Mouse (Mus musculus) hindbrain, postnatal 0 days (tissue): ENCODE measurements at regions not wholly inside any gene's neighbourhood (a gene's known extent, or its start where the extent isn't known, plus 50 kb on each side); places are given as distances from the start of the nearest gene placed in this dataset.

Source experiments
- ATAC-seq: fragments of 200-750 bp; cut with Nextera tagmentation; 2 replicates; pipeline ENCODE4 v1.8.0; 2017; ENCODE audit warnings: mild to moderate bottlenecking, moderate TSS enrichment, moderate library complexity
- DNase-seq: peaks from one replicate; pipeline ENCODE4 v3.0.0-alpha.2; 2015; ENCODE audit warnings: low spot score
- H3K27ac ChIP-seq: fragments of 300-500 bp; sonication (generic); 2 replicates; pipeline ENCODE4 v1.5.1; 2014; ENCODE audit warnings: mild to moderate bottlenecking
- H3K27me3 ChIP-seq: fragments of 300-500 bp; sonication (generic); 2 replicates; pipeline ENCODE4 v1.6.1; 2014; ENCODE audit warnings: low read length, mixed read lengths; ENCODE audit not compliant: insufficient read depth
- H3K36me3 ChIP-seq: fragments of 300-500 bp; sonication (generic); 2 replicates; pipeline ENCODE4 v1.6.1; 2014; ENCODE audit warnings: low read length, mixed read lengths; ENCODE audit not compliant: insufficient read depth
- H3K4me1 ChIP-seq: fragments of 300-500 bp; sonication (generic); 2 replicates; pipeline ENCODE4 v1.6.1; 2014; ENCODE audit warnings: antibody characterized with exemption, low read length, mixed read lengths; ENCODE audit not compliant: insufficient read depth
- H3K4me2 ChIP-seq: fragments of 300-500 bp; sonication (generic); 2 replicates; pipeline ENCODE4 v1.6.1; 2014; ENCODE audit warnings: low read depth, mild to moderate bottlenecking, low read length, moderate library complexity, mixed read lengths
- H3K4me3 ChIP-seq: fragments of 300-500 bp; sonication (generic); 2 replicates; pipeline ENCODE4 v1.5.1; 2014; ENCODE audit warnings: low read length
- H3K9ac ChIP-seq: fragments of 300-500 bp; sonication (generic); replicated peaks from 2 replicates; pipeline ENCODE4 v1.6.1; 2014; ENCODE audit warnings: mild to moderate bottlenecking, low read length, moderate library complexity, mixed read lengths
- H3K9me3 ChIP-seq: fragments of 300-500 bp; sonication (generic); 2 replicates; pipeline ENCODE4 v1.6.1; 2016; ENCODE audit warnings: low read length, mixed read lengths
- CTCF ChIP-seq: IDR thresholded peaks from 2 replicates; pipeline ENCODE4 v1.5.1; 2016; ENCODE audit warnings: antibody characterized with exemption, control low read depth, low read depth
- WGBS: fragments of 180-500 bp; shearing (Covaris S2); extraction: QIAGEN DNeasy Blood & Tissue Kit; methylation state at CpG from one replicate; pipeline ENCODE4 v1.1.7; 2014; 5-methylcytosine and 5-hydroxymethylcytosine counted together

DNA sequence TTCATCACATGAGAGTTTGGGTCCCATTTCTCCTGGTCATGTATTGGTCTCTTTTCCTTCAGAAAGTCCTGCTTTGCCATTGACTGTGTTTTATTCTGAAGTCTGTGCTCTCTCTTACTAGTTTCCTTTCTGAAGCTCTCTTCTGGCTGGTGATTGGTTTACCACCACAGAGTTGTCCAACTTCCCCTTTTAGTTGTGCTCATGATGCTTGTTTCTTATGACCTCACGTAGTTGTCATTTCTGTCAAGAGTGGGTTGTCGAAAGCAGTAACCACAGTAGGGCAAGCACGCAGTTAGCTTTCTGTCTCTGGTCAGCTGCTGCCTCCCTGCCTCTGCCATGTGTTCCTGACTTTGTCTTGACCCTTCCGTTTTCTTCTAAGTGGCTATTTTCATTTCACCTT, 112.0 kb downstream of the Pabpc6 start:
- H3K27ac ChIP-seq, result no peak overlapping the region
- H3K4me3 ChIP-seq, result no peak overlapping the region
- no peak overlapping the region for H3K9ac ChIP-seq
- WGBS, result 91% methylated on average over 4 of the region's 4 CpGs
- no peaks in the 10 kb centered on the region for H3K9me3 ChIP-seq
- no peaks in the 10 kb centered on the region for H3K36me3 ChIP-seq
- no peak for ATAC-seq
- no peak for DNase-seq
- TF ChIP-seq CTCF, result no peak
- no peaks in the 10 kb centered on the region for H3K27me3 ChIP-seq
- no peaks in the 10 kb centered on the region for H3K4me1 ChIP-seq
- no peak overlapping the region for H3K4me2 ChIP-seq

DNA sequence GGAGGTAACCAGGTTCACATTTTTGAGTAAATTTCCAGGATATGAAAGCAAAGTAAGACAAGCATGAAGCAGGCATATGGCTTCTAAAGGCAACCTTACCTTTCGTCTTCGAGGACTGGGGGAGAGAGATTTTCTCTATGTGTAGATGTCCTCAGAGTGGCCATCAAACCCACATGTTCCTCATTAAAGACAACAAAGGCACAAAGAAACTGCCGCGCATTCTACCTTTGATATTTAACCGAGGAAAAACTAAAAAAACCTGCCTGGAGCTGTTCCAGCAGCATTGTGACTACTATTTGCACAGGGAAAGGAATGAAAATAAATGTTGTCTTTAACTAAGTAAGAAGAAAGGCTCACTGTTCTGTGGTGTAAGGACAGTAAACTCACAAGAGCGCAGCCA, 102.7 kb downstream of the Pabpc6 start:
- Histone ChIP-seq H3K27ac (no peak overlapping the region), H3K36me3 (no peaks in the 10 kb centered on the region), H3K4me3 (no peak overlapping the region), H3K27me3 (no peaks in the 10 kb centered on the region), H3K9ac (no peak overlapping the region), H3K4me2 (no peak overlapping the region), H3K9me3 (no peaks in the 10 kb centered on the region), H3K4me1 (no peaks in the 10 kb centered on the region)
- DNase-seq (no peak), ATAC-seq (no peak)
- 66% methylated on average over 6 of the region's 6 CpGs for WGBS
- no peak for TF ChIP-seq CTCF

DNA sequence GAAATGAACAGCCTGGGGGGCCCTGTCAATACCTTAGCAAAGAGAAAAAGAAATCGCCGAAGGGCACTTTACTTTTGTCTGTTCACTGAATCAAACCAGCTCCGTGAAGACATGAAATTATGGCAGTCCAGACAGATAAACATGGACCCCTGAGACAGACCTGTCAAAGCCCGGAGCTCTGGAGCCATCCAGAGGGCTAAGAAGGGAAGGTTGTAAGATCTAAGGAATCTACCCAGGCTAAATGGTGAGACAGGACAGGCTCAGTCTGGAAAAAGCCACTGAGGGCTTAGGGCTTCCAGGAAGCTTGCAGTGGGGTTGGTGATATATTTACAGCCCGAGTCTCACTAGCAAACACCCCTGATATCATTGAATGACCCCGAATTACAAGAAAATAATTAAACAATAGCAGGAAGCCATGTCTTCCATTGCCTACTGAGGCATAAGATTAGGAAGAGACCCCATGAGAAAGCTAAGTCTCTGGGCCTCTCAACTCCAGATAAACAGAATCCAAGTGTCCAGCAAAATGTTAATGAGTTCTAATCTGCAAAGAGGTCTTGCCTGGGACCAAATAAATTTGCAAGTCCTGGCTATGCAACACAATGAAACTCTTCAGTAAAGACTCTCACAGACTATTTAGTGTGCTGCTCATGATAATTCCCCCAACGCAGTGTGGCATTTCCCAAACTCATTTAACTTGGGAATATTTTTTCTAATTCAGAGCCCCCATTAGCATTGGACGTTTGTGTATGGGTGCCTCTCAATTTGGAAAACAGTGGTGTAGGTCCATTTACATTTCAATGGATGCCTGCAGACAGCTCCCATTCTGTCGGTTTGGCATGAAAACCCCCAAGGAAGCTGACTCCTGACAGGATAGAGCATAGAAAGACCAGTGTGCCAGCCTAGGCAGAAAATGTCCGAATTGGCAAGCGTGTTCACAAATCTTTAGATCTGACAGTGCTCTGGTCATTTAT, 89.8 kb downstream of the Pabpc6 start:
- Histone ChIP-seq H3K4me3 (no peak overlapping the region), H3K9ac (no peak overlapping the region), H3K27ac (peak overlapping the region; percentile 77), H3K36me3 (no peaks in the 10 kb centered on the region), H3K4me1 (no peaks in the 10 kb centered on the region), H3K27me3 (no peaks in the 10 kb centered on the region), H3K4me2 (no peak overlapping the region), H3K9me3 (no peaks in the 10 kb centered on the region)
- TF ChIP-seq CTCF, result peak; percentile 48
- DNase-seq, result peak; percentile 87
- WGBS, result 17% methylated on average over 11 of the region's 11 CpGs
- ATAC-seq, result peak; percentile 95

DNA sequence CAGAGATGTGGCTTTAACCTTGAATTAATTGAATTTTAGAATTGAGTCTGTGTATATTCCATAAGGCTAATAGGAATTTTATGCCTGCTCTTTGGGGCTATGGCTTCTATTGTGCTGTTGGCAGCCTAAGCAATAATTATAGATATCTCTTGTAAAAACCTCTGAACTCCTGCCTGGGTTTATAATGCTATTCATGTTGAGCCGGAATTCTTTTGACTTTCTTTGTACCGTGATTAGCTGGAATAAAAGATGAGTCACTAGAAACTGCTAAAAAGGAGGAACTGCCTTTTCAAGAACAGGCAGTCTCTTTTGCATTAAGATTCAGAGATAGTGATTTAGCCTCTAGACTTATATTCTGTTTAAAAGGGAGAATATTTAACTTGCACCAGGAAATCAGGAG, 71.4 kb downstream of the Pabpc6 start:
- Histone ChIP-seq H3K27ac (no peak overlapping the region), H3K27me3 (no peaks in the 10 kb centered on the region), H3K36me3 (no peaks in the 10 kb centered on the region), H3K4me3 (no peak overlapping the region), H3K4me2 (no peak overlapping the region), H3K9ac (no peak overlapping the region), H3K9me3 (no peaks in the 10 kb centered on the region), H3K4me1 (no peaks in the 10 kb centered on the region)
- 13% methylated on average over 2 of the region's 2 CpGs for whole genome bisulfite sequencing
- no peak for TF ChIP-seq CTCF
- DNase-seq (no peak), ATAC-seq (no peak)

DNA sequence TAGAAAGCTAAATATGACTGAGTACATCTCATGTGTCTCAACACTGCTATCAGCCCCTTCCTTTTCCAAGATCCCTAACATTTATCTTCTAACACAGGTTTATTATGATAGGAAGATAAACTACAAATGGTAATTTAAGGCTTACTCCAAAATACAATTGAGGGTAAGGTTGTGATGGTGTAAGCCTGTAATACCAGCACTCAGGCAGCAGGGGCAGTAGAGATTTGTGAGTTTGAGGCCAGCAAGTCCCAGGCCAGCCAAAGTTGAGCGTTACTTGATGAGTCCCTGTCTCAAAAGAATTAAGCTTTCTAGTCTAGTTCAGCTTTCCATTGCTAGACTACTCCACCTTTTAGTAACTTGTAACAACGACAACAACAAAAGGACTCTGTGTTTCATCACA, 69.1 kb downstream of the Pabpc6 start:
- TF ChIP-seq CTCF, result peak; percentile 30
- no peak for DNase-seq
- H3K27me3 ChIP-seq, result no peaks in the 10 kb centered on the region
- WGBS, result 78% methylated on average over 2 of the region's 2 CpGs
- no peak overlapping the region for H3K9ac ChIP-seq
- H3K4me3 ChIP-seq, result no peak overlapping the region
- H3K4me2 ChIP-seq, result no peak overlapping the region
- ATAC-seq, result no peak
- H3K36me3 ChIP-seq, result no peaks in the 10 kb centered on the region
- no peaks in the 10 kb centered on the region for H3K9me3 ChIP-seq
- H3K27ac ChIP-seq, result no peak overlapping the region
- no peaks in the 10 kb centered on the region for H3K4me1 ChIP-seq
